Mouse (Mus musculus): Measurements from ENCODE around the gene Mtf2. TPM values are rescaled to one million over a fixed set of nuclear protein-coding genes. Genes with fewer than 3 reads are reported as not detected.
"Not testable (repeated sequence)": the region's sequence is repeated elsewhere in the genome, so short reads cannot be mapped to it uniquely, and the experiment has no call there.

Gene Mtf2
- polyA plus RNA-seq, 1 experiment = 75.2 TPM

DNA sequence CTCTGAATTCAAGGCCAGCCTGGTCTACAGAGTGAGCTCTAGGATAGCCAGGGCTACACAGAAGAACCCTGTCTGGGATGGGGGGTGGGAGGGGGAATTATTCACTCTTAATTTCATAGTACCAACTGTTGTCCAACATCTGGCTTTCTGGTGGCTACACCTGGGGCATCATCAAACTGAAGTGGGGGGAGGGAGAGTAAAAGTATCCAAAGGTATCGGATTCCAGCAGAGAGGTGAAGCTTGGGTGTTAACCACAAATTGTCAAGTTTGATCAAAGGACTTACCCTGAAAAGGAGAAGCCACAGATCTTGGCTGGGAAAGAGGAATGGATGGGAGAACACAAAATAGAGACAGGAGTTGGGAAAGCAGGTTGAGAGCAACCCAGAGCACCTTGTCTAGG is 21.6 kb upstream of the Mtf2 start:
- no peak for DNase-seq (ENCODE audit: low read depth)
- TF ChIP-seq CTCF (IDR thresholded peaks at IDR 0.05; ENCODE audit: borderline replicate concordance, extremely low read depth, insufficient read depth, insufficient read length) (no peak), POLR2A (IDR thresholded peaks at IDR 0.05; ENCODE audit: borderline replicate concordance, extremely low read depth, insufficient read depth, insufficient read length, poor library complexity, severe bottlenecking) (no peak)

DNA sequence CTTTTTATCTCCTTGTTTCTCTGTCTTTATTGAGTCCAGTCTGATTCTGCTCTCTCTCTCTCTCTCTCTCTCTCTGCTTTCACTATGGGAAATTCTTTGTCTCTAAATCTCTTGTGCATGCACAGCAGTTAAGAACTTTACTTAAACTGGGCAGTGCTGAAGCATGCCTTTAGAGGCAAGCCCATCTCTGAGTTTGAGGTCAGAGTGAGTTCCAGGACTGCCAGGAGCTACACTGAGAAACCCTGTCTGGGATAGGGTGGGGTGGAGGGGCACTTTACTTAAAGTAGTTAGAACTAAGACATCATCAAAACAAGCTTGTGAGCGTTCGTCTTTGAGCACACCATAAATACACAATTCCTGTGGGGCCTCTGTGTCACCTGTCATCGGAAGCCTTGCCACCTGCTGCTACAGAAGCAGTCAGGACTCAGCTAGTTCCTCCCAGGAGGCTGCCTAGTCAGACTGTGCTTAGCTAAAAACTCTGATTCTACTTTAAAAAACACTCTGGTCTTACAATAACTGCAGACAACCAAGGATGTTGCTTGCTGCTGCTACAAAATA is 15.7 kb upstream of the Mtf2 start:
- TF ChIP-seq CTCF (IDR thresholded peaks at IDR 0.05; ENCODE audit: borderline replicate concordance, extremely low read depth, insufficient read depth, insufficient read length) (no peak), POLR2A (IDR thresholded peaks at IDR 0.05; ENCODE audit: borderline replicate concordance, extremely low read depth, insufficient read depth, insufficient read length, poor library complexity, severe bottlenecking) (no peak)
- DNase-seq (ENCODE audit: low read depth) = no peak

DNA sequence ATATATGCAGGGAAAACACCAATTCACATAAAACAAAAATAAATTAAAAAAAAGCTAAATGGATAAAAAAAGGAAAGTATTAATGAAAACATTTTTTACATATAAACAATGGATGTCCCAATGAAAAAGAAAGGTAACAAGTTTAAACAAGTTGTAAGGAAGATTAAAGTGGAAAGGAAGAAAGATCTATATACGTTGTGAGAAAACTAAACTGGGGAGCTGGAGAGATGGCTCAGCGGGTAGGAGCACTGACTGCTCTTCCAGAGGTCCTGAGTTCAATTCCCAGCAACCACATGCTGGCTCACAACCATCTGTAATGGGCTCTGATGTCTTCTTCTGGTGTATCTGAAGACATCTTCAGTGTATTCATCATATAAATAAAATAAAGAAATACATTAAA is 14.4 kb upstream of the Mtf2 start:
- DNase-seq (ENCODE audit: low read depth) = no peak
- no peak for TF ChIP-seq CTCF (IDR thresholded peaks at IDR 0.05; ENCODE audit: borderline replicate concordance, extremely low read depth, insufficient read depth, insufficient read length)

- not testable (repeated sequence) for DNase-seq (ENCODE audit: low read depth)
Observed at GRCm38 (mm10) chr5:108051727-108052126, 13.7 kb upstream of the Mtf2 start.

DNA sequence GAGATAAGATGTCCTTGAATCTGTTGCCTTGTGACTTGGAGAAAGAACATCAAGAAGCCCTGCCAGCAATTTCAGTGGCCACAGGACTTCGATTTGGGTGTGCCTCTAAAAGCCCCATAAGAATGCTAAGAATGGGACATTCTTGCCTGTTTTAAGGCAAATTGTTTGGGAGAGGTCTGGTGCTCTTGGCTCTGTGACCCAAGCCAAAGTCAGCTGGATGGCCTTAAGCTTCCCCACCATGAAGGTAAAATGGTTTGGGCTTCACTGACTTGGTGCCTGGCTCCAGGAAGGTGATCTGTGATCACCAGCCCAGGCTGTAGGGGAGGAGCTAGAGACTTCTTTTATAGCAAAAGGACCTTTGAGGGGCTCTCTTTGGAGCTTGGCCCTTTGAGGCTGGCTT is 13.3 kb upstream of the Mtf2 start:
- DNase-seq (ENCODE audit: low read depth) = no peak
- TF ChIP-seq CTCF (IDR thresholded peaks at IDR 0.05; ENCODE audit: borderline replicate concordance, extremely low read depth, insufficient read depth, insufficient read length) (no peak), POLR2A (IDR thresholded peaks at IDR 0.05; ENCODE audit: borderline replicate concordance, extremely low read depth, insufficient read depth, insufficient read length, poor library complexity, severe bottlenecking) (no peak)

GRCm38 (mm10) chr5:108053566-108053965 is 11.9 kb upstream of the Mtf2 start:
- no peak for DNase-seq (ENCODE audit: low read depth)
- TF ChIP-seq POLR2A (IDR thresholded peaks at IDR 0.05; ENCODE audit: borderline replicate concordance, extremely low read depth, insufficient read depth, insufficient read length, poor library complexity, severe bottlenecking) (no peak), CTCF (IDR thresholded peaks at IDR 0.05; ENCODE audit: borderline replicate concordance, extremely low read depth, insufficient read depth, insufficient read length) (no peak)

- DNase-seq (ENCODE audit: low read depth) = no peak
- no peak for TF ChIP-seq POLR2A (IDR thresholded peaks at IDR 0.05; ENCODE audit: borderline replicate concordance, extremely low read depth, insufficient read depth, insufficient read length, poor library complexity, severe bottlenecking)
- no peak for TF ChIP-seq CTCF (IDR thresholded peaks at IDR 0.05; ENCODE audit: borderline replicate concordance, extremely low read depth, insufficient read depth, insufficient read length)
Observed at GRCm38 (mm10) chr5:108060413-108060812, 5.1 kb upstream of the Mtf2 start.

- no peak for DNase-seq (ENCODE audit: low read depth)
- TF ChIP-seq POLR2A (IDR thresholded peaks at IDR 0.05; ENCODE audit: borderline replicate concordance, extremely low read depth, insufficient read depth, insufficient read length, poor library complexity, severe bottlenecking) (no peak), CTCF (IDR thresholded peaks at IDR 0.05; ENCODE audit: borderline replicate concordance, extremely low read depth, insufficient read depth, insufficient read length) (no peak)
Observed at GRCm38 (mm10) chr5:108072301-108072700, 6.8 kb downstream of the Mtf2 start.

GRCm38 (mm10) chr5:108076241-108076640 is 10.8 kb downstream of the Mtf2 start:
- DNase-seq (ENCODE audit: low read depth) = no peak
- TF ChIP-seq CTCF (IDR thresholded peaks at IDR 0.05; ENCODE audit: borderline replicate concordance, extremely low read depth, insufficient read depth, insufficient read length) (no peak), POLR2A (IDR thresholded peaks at IDR 0.05; ENCODE audit: borderline replicate concordance, extremely low read depth, insufficient read depth, insufficient read length, poor library complexity, severe bottlenecking) (no peak)

DNA sequence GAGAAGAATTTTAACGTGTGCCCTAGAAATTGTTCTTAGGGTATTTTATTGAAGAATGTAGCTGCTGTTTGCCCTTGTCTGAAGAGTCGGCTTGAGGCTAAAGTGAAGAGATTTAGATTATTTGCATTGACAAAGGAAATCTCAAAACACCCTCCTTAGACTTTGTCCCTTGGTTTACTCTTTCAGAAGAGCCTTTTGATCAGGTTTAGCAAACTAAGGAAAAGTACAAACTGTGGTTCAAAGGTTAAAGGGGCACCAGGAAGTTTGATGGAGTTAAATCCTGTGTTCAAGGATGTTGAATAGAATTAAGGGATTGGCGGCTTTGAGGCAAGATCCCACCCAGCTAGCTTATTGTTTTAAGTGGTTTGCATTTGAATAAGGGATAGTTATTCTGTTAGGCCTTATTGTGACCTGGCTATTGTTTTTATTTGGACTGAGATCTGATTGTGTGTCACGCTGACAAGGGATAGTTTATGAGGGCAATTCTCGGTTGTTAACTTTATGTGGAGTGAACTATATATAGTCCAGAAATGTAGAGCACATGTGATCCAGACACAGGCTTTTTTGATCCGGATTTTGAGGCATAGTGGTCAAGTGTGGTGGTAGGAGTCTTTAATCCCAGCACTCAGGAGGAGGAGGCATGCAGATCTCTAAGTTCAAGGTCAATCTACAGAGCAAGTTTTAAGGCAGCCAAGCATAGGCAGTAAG is 11.5 kb downstream of the Mtf2 start:
- no peak for DNase-seq (ENCODE audit: low read depth)
- TF ChIP-seq POLR2A (IDR thresholded peaks at IDR 0.05; ENCODE audit: borderline replicate concordance, extremely low read depth, insufficient read depth, insufficient read length, poor library complexity, severe bottlenecking) (no peak), CTCF (IDR thresholded peaks at IDR 0.05; ENCODE audit: borderline replicate concordance, extremely low read depth, insufficient read depth, insufficient read length) (no peak)

GRCm38 (mm10) chr5:108079603-108080002 is 14.1 kb downstream of the Mtf2 start:
- DNase-seq (ENCODE audit: low read depth) = peak; percentile 7
- no peak for TF ChIP-seq POLR2A (IDR thresholded peaks at IDR 0.05; ENCODE audit: borderline replicate concordance, extremely low read depth, insufficient read depth, insufficient read length, poor library complexity, severe bottlenecking)
- no peak for TF ChIP-seq CTCF (IDR thresholded peaks at IDR 0.05; ENCODE audit: borderline replicate concordance, extremely low read depth, insufficient read depth, insufficient read length)

GRCm38 (mm10) chr5:108082380-108082779 is 16.9 kb downstream of the Mtf2 start:
- peak; percentile 11 for DNase-seq (ENCODE audit: low read depth)
- no peak for TF ChIP-seq POLR2A (IDR thresholded peaks at IDR 0.05; ENCODE audit: borderline replicate concordance, extremely low read depth, insufficient read depth, insufficient read length, poor library complexity, severe bottlenecking)
- TF ChIP-seq CTCF (IDR thresholded peaks at IDR 0.05; ENCODE audit: borderline replicate concordance, extremely low read depth, insufficient read depth, insufficient read length) = peak; percentile 30; the same call in 1 of the 2 replicates

Measured in brain, embryonic 14.5 days (tissue).